Mouse (Mus musculus) urinary bladder, postnatal 25 days (tissue): ENCODE measurements around the gene Spata32.

Source experiments
- DNase-seq: peaks from one replicate; pipeline ENCODE4 v3.0.0; 2022; ENCODE audit warnings: low spot score

Gene Spata32

DNA sequence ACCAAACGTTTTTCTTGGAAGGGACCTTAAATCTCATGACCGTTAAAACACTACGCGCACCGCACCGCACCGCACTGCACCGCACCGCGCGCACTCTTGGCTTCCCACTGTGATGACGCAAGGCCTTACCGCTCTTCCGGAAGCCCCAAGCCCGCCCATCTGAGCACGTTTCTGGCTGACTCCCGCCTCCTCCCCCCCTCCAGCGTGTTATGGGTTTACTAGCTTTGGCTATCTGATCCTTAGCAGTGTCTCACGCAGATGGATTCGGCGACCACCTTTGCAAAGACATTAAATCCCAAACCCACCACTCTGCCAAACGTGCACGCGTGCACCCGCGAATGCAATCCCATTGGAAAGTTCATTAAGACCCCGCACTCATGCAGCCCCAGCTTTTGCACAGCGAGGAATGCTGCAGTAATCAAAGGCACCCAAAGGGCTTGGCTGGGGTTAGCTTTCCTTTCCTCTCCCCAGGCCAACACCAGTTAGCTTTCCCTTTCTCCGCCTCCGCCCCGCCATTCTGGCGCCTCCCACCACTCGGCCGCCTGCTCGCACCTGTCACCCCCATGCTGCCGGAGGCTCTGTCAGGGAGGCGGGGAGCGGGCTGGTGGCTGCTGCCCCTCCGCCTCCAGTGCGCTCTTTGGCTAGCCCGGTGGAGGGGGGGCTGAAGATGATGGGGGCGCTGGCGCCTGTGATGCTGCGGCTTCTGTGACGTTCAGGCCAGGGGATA is at the start of gene Spata32:
TSS of gene Spata32 (minus strand) at position 643 of the 727 bp plus-strand sequence.
- DNase-seq: peak; percentile 50

DNA sequence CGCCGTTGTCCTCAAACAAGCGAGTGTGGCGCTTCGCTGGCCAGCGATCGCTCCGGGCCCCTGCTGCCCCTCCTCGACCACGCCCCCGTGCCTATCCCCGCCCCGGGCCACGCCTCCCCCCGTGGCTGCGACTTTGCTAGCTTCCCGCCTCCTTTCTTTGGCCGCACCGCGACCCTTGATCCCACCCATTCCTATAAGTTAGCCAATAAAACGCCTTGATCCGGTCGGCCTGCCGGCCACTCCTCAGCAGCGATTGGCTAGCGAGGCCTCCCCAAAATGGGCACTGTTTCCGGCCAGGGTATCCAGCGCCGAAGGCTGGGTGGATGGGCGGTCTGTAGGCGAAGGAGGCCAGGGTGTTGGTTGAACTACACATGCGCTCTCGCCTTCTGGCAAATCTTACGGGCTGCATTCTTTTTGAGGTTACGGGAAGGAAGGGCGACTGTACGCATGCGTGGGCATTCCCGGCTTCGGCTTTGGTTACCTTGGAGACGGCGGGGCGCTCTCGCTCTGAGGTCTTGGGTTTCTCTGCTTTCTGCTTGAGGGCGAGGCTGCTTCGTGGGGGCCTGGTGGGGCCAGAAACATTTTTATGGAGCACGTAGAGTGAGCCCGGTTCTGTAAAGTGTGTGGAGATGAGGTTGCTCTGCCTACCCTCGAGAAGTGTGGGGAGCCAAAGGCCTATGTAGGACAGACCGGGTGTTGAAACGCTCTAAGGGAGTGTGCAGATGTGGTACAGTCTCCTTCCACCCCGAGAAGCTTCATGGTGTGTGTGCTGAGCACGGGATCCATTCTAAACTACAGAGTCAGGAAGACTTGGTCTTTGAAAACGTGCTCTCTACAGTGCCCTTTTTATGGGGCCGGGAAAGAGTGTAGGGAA is 49.4 kb upstream of the Spata32 start, which contains the start of gene Map3k14:
TSS of gene Map3k14 (minus strand) at position 127 of the 874 bp plus-strand sequence.
- DNase-seq: peak; percentile 99

DNA sequence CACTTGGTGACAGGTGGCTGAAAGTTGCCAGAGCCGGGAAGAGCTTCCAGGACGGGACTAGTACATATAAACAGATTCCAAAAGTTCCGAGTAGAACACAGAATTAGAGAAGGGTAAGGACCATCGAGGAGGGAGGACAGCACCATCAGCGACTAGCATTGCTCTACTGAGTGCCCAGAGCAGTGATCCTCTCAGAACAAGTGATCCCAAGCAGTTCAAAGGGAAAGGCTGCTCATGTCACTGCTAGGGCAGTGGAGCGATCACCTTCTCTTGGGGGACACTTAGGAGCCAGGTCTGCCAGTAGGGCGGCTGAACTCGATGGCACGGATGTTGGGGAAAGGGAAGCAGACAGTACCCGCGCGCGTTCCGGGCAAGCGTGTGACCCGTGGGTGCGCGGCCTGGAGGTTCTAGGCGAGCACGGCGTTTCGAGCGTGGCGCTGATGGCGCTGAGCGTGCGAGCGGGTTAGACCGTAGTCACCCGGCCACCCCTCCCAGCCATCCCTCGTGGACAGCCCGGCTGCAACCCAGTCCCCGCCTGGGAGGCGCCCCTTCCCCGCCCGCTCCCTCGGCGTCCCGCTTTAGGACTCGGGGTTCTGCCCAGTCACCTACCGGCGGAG is 48.6 kb upstream of the Spata32 start:
- DNase-seq: no peak

DNA sequence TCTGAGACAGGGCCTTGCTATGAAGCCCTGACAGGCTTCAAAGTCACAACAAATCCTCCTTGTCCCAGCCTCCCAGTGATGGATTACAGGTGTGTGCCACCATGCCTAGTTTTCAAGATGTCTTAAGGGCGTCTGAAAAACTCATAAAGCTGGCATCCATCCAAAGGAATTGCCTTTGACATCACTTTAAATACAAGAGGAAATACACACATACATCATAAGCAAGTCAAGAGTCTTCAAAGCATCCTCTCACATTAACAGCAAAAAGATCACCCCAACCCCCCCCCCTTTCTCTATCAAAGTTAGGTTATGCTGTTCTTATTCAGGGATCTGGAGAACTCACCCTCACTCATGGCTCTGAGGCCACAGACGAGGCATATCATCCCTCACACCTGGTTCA is 47.6 kb upstream of the Spata32 start:
- no peak for DNase-seq

DNA sequence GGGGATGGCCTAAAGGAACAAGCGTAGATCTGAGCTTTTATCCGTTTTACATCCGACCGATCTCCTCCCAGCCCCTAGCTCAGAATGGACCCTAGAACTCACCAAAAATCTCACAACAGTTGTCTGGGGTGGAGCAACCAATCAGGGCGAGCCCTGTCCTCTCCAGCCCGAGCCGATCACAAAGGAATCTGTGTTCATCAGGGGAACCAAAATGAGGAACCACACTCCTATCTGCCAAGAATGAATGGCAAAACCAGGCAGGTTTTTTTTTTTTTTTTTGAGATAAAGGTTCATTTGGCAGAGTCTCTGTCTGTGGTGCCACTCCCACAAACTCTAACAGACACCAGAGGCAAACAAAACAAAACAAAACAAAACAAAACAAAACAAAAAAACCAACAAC is 47.0 kb upstream of the Spata32 start:
- no peak for DNase-seq

DNA sequence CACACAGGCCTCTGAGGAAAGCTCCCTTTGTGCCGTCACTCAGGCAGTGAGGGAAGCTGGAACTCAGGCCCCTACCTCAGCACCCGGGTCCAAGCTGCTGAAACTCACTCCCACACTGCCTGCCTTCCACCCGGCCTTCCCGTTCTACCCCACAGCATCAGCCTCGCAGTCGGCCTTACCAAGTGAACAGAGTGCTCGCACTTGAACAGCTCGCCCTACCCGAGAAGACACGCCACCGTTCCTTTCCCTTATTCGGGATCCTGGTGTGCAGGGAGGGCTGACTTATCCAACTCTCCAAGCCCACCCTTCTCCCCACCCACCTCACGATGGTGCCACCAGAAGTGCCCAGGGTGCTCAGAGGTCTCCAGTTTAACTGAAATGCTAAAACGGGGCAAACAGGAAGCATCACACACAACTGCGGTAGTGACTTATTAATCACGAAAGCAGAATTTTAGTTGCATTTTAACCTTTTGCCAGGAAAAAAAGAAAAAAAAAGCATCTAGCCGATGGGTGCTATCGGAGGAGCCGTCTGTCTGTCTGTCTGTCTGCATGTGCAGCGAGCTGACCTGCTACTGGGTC is 46.3 kb upstream of the Spata32 start:
- no peak for DNase-seq

DNA sequence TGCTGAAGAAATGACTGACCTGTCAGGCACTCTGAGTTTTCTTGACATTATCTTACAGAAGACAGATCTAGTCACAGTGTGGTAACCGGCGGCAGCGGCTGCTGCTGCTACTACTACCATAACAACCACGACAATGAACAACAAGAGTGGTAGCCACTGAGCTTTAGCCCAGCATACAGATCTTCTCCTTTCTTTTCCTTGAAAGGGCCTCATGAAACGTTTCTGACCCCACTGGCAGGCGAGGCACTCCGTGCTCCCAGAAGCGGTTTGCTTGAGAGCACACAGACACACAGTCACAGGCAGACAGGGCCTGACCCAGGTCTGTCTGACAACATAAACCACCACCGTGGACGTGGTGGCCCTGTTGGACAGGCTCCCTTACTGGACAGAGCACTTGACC is 45.3 kb upstream of the Spata32 start:
- no peak for DNase-seq

DNA sequence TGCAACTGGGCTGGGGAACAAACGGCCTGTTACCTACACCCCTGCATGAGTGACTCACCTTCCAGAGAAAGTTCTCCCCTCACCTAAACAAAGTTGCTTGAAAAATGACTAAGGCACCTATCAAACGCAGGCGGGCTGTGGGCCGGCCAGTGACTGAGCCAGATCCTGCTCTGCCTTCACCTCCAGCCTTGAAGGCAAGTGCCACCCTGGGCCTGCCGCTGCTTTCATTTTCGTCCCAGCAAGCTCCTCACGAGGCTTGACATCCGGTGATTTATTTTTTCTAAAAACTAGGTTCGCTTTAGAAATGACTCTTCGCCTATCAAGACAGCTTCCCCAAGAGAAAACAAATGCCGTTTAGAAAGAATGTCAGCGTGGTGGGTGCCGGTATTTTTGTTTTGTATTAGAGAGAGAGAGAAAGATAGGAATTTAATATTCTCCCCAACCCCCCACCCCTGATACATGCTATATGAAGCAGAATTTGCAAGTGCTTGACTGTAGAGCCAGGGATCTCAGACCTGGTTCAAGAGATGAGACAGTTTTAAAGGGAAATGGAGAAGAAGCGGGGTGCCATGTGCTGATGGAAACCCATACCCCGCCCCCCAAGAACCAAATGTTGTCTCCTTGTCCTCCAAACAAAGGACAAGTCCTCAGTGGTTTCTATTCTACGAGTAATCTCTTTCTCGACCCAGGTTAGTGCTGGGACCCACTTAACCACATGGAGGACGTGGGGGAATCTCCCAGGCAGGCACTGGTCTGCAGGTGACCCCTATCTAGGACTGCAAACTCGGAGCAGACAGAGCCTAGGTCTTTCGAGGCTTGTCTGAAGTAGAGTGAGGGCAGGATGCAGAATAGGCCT is 44.4 kb upstream of the Spata32 start:
- DNase-seq: peak; percentile 36

DNA sequence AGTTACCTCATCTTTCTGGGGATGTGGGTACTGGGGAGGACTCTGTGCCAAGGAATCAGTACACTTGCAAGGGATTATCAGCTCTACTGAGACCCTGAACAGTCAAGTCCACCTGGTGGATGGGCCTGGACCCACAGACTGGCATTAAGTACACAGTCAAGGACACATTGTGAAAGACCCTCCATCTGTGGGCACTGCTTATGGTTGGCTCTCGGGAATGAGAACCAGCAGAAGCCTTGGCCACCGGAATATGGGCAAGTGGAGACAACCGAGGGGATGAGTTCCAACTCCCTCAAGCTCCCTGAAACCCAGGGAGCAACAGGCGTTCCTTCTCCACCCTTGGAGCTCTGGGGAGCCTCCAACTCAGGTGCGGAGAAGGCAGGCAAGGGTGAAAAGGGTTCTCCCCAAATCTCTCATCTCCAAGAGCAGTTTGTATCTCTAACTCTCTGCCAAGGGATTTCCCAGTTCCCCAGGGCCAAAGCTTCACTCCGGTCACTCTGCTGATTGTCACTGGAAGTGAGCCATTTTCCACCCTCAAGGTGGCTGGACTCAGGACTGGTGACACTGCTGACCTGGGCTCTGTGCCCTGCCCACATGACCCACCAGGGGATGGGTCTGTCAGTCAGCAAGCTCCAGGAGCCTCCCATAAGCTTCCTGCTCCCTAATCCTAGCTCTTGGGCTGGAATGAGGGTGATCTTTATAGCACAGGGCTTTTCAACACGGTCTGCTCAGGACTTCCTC is 43.6 kb upstream of the Spata32 start:
- DNase-seq: no peak

DNA sequence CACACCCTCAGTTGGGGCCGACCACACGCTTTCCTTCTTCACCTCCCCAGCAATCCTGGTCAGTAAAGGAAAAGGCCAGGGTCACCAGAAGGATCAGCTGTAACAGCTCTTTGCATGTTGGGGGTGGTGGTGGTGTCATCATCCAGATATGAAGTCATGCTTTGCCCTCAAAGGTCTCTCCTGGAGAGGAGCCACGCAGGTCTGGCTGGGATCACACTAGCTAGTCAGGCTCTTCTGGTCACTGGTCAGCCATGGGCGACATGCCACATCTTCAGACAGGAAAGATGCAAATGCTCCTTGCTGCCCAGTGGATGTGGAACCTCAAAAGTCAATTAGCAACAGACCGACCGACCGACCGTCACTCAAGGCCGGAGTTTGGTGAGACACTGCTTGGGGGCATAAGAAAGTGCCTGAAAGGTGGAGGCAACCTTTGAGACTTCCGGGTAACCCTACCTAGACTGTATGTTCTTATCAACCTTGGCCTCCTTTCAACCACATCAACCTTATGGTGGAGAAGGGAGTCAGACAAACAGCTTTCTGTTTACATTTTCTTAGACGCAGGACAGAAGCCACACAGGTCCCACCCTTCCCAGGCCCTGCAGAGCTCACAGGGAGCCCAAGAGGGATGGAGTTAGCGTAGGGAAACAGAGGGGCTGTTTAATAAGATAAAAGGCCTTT is 42.4 kb upstream of the Spata32 start:
- DNase-seq: no peak

DNA sequence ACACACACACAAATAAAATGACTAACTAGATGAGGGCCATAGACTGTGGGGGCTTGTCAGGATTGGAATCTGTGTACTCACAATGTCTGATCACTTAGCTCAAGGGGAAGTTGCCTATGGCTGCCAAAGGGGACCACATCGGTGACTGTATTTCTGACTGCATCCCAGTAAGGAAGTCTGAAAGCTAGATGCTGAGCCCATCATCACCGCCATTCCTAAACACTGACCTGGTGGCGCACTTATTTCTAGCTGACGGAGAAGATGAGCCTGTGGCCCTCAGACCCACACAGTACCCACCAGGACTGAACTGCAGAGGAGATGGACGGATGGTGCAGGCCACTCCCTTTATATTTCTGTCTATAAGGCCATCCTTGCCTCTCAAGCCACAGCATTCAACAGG is 41.8 kb upstream of the Spata32 start:
- no peak for DNase-seq

DNA sequence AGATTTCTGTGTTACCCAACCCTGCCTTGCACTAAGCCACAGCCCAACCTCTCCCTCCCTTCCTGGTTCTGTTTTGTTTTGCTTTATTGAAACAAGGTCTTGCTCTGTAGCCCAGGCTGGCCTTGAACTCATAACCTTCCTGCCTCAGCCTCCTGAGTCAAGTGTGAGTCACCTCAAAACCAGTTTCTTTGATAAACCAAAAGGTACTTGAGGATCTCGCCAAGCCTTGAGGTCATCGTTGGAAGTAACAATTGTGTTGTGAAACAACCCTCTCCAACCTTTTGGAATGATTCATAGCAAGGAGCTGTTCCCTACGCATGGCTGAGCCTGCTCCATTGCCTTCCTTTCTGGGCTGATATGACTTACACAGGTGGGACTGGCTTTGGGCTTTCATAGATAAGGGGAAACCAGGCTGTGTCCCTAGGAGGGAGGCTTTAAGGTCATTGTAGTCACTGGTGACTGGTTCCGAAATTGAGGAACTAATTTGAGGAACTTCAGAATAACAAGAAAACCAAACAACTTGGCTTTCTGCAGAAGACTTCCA is 39.8 kb upstream of the Spata32 start:
- DNase-seq: no peak

DNA sequence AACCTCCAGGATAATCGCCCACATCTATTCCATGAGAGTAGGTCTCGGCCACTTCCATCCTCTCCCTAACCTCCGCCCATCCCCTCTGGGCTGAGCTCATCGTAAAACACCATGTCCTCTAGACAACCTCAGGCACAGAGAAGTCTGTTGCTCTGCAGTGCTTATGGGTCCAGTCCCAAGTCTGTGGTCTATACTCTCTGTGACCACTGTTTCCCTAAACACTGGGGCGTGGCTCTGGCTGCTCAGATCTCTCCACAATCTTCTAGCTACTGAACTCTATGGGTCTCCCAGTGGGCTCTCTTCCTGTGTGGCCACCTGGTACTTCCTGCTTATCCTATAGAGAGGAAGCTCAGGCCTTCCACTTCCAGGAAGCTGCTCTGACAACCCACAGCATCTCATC is 35.4 kb upstream of the Spata32 start:
- no peak for DNase-seq

DNA sequence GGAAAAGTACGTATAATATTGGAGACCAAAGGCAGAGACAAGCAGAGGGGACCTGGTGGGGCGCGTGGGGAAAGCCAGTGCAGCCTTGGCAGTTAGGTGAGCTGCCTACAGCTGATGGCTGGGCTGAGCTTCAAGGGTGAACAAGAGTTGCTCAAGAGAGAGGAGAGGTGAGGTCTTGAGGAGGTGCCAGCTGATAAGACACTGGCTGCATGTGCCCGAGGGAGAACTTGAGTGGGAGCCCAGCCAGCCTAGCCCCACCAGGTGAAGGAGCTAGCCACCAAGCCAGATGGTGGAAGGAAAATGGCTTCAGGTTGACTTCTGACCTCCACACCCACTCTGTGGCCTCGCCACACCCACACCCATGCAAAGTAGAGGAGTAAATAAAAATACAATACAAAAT is 34.1 kb upstream of the Spata32 start:
- no peak for DNase-seq

DNA sequence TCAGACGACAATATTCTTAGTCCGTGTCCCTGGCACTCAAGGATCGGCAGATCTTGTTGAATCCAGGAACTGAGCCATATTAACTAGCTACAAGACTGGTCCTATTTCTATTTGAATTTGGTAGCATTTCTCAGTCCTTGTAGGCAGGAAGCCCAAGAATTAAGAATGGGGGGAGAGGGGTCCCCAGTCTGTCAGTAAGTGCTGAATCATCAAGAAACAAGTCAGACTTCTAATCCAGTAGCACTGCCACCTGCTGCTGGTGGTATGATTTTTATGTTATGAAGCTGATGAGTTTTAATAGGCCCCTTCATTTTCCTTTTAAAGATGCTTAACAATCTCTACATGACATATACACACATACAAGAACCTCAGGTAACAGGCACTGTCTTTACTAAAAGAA is 32.1 kb upstream of the Spata32 start:
- no peak for DNase-seq

DNA sequence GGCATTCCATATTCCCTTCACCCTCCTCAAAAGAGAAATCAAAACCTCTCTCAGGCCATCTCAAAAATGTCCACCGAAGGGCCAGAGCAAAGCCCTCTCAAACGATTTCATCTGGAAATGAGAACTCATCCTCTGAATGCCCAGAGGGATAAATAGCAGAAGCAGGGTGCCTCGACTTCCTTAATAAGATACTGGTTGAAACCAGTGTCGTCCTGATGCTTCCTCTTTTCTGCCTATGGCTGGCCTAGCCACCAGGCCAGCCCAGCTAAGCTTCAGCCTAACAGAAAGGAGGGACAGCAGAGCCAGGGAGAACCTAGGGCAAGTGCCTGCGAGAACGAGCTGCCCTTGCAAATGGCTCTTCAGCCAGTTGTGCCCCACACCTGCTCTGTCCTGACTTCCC is 31.3 kb upstream of the Spata32 start:
- DNase-seq: no peak

DNA sequence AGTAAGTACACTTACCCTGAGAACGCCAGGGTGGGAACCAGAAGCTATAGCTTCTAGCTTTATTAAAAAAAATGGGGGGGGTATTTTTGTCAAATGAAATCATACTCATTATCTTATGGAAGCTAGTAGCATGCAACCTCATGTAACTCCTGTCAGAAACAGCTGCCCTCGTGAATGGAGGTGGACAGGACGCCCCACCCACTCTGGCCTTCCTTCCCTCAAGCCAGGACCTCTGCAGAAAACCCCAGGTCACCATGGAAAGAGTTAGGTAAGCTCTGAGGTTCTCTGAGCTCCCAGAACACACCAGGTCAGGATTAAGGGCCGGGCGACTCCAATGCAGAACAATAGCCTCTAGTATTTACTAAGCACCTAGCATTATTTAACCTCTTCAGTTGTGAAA is 30.6 kb upstream of the Spata32 start:
- no peak for DNase-seq

DNA sequence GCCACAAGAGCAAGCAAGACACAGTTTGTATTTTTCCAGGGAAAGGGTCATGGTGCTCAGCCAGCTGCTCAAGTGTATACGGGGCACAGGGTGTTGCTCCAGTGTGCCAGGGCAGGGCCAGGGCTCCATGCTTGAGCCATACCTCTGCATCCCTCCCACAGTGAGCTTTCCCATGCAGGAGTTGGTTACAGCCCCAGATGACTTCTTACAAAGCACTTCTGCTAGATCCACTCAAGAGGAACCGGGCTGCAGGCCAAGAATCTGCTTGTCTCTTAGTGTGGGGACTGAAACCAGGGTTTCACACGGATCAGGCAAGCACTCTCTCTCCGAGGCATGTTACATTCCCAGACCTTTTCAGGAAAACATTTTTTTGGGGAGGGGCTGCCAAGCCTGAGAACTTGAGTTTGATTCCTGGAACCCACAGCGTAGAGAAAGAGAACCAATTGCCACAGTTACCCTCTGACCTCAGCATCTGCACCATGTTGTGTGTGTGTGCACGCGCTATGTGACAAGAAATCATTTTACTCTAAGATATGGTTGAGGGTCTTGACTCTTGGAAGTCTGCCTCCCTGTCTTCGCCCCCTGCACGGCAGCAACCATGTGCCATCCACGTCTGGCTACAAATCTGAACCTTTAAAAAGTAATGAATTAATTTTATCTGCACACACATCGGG is 29.4 kb upstream of the Spata32 start:
- DNase-seq: no peak

DNA sequence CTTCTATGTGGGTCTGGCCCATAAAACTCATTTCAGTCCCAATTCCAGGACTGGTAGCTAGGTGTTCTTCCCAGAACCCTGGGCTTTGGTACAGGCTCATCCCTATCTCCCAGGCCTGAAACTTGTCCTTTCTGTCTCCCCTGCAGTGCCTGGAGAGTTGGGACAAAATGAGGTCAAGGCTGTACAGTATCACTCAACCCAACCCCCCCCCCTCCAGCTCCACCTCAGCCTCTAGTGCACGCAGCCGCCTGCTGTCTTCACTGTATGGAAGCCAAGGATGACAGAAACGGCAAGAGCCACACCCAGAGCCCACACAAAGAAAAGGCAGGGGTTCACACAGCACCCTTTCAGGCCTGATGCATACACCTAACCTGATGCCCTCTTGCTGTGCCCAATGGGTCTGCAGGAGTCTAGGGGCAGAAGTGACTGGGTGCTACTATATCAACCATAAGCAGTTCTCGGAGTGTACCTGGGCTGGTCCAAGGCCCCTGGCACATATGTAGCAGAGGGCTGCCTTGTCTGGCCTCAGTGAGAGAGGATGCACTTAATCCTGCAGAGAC is 28.6 kb upstream of the Spata32 start:
- no peak for DNase-seq
